Mouse (Mus musculus) liver, adult (tissue): ENCODE results near the gene Ust.

Experiments
- GATA4 ChIP-seq: IDR thresholded peaks from 2 replicates; pipeline ENCODE4 v1.6.1; 2014; ENCODE audit warnings: mild to moderate bottlenecking, low read length; ENCODE audit not compliant: insufficient replicate concordance

Ust gene

GRCm38 (mm10) chr10:8518141-8519013 lies at the start of gene Ust:
Gene Ust, minus strand, starts transcription at chr10:8518825.
- TF ChIP-seq GATA4 = no peak

GRCm38 (mm10) chr10:8561366-8561765 lies 42.7 kb upstream of the Ust start:
- TF ChIP-seq GATA4 = no peak

GRCm38 (mm10) chr10:8541514-8541913 lies 22.9 kb upstream of the Ust start:
- no peak for TF ChIP-seq GATA4

GRCm38 (mm10) chr10:8535445-8535844 lies 16.8 kb upstream of the Ust start:
- TF ChIP-seq GATA4 = no peak

GRCm38 (mm10) chr10:8531651-8532050 lies 13.0 kb upstream of the Ust start:
- TF ChIP-seq GATA4 = no peak

- TF ChIP-seq GATA4 = no peak
Observed at GRCm38 (mm10) chr10:8530505-8531051, 12.0 kb upstream of the Ust start.

GRCm38 (mm10) chr10:8529173-8529572 lies 10.5 kb upstream of the Ust start:
- TF ChIP-seq GATA4 = no peak

- no peak for TF ChIP-seq GATA4
Observed at GRCm38 (mm10) chr10:8525354-8525753, 6.7 kb upstream of the Ust start.

GRCm38 (mm10) chr10:8521536-8521935 lies 2.9 kb upstream of the Ust start:
- TF ChIP-seq GATA4 = no peak

GRCm38 (mm10) chr10:8520766-8521395 lies 2.3 kb upstream of the Ust start:
- no peak for TF ChIP-seq GATA4

GRCm38 (mm10) chr10:8519014-8519491 lies 428 bp upstream of the Ust start:
- TF ChIP-seq GATA4 = no peak

GRCm38 (mm10) chr10:8517591-8518140 lies 959 bp downstream of the Ust start:
- no peak for TF ChIP-seq GATA4

- TF ChIP-seq GATA4 = no peak
Observed at GRCm38 (mm10) chr10:8516916-8517524, 1.6 kb downstream of the Ust start.

- no peak for TF ChIP-seq GATA4
Observed at GRCm38 (mm10) chr10:8513690-8514089, 4.9 kb downstream of the Ust start.

- no peak for TF ChIP-seq GATA4
Observed at GRCm38 (mm10) chr10:8512222-8512621, 6.4 kb downstream of the Ust start.
